Mouse (Mus musculus) cerebellum, postnatal 25 days (tissue): ENCODE measurements at regions not wholly inside any gene's neighbourhood (a gene's known extent, or its start where the extent isn't known, plus 50 kb on each side); places are given as distances from the start of the nearest gene placed in this dataset.

Experiments
- DNase-seq, 2 experiments: peaks; one replicate each; pipeline ENCODE4 v3.0.0; 2021; ENCODE audit warnings: mixed read lengths in 2 of 2

- DNase-seq = peak in 1 of 2 experiments; percentile 14
Observed at GRCm38 (mm10) chr16:76827674-76828441, 185.6 kb upstream of the Usp25 start.

GRCm38 (mm10) chr16:76821261-76821660, 192.2 kb upstream of the Usp25 start:
- peak; percentile 8 to 10 for DNase-seq

- peak in 1 of 2 experiments; percentile 19 for DNase-seq
Observed at GRCm38 (mm10) chr16:76816056-76816885, 197.2 kb upstream of the Usp25 start.

- peak; percentile 8 to 33 for DNase-seq
Observed at GRCm38 (mm10) chr16:76803725-76804124, 209.8 kb upstream of the Usp25 start.

- peak; percentile 52 to 64 for DNase-seq
Observed at GRCm38 (mm10) chr16:76786405-76787155, 226.9 kb upstream of the Usp25 start.

GRCm38 (mm10) chr16:76782656-76783055, 230.8 kb upstream of the Usp25 start:
- no peak for DNase-seq

GRCm38 (mm10) chr16:76775790-76776189, 237.7 kb upstream of the Usp25 start:
- DNase-seq = no peak

- no peak for DNase-seq
Observed at GRCm38 (mm10) chr16:76774032-76774431, 239.5 kb upstream of the Usp25 start.

GRCm38 (mm10) chr16:76773466-76773865, 240.0 kb upstream of the Usp25 start:
- DNase-seq = no peak

GRCm38 (mm10) chr16:76768607-76769006, 244.9 kb upstream of the Usp25 start:
- DNase-seq = peak in 1 of 2 experiments; percentile 20

GRCm38 (mm10) chr16:76766636-76767035, 246.9 kb upstream of the Usp25 start:
- DNase-seq = no peak

- no peak for DNase-seq
Observed at GRCm38 (mm10) chr16:76765536-76765935, 248.0 kb upstream of the Usp25 start.

- no peak for DNase-seq
Observed at GRCm38 (mm10) chr16:76764994-76765393, 248.5 kb upstream of the Usp25 start.

GRCm38 (mm10) chr16:76762619-76763283, 250.8 kb upstream of the Usp25 start:
- no peak for DNase-seq

- no peak for DNase-seq
Observed at GRCm38 (mm10) chr16:76761848-76762247, 251.7 kb upstream of the Usp25 start.

- no peak for DNase-seq
Observed at GRCm38 (mm10) chr16:76761004-76761403, 252.5 kb upstream of the Usp25 start.

GRCm38 (mm10) chr16:76754871-76755270, 258.6 kb upstream of the Usp25 start:
- no peak for DNase-seq

GRCm38 (mm10) chr16:76746385-76746784, 267.1 kb upstream of the Usp25 start:
- no peak for DNase-seq

GRCm38 (mm10) chr16:76741141-76741540, 272.4 kb upstream of the Usp25 start:
- DNase-seq = peak in 1 of 2 experiments; percentile 8

GRCm38 (mm10) chr16:76725991-76726390, 287.5 kb upstream of the Usp25 start:
- DNase-seq = no peak

- no peak for DNase-seq
Observed at GRCm38 (mm10) chr16:76725271-76725670, 288.2 kb upstream of the Usp25 start.

- DNase-seq = no peak
Observed at GRCm38 (mm10) chr16:76718809-76719208, 294.7 kb upstream of the Usp25 start.

GRCm38 (mm10) chr16:76718147-76718546, 295.4 kb upstream of the Usp25 start:
- DNase-seq = no peak
